Mouse (Mus musculus): Measurements from ENCODE around the gene Phb2. TPM values are rescaled to one million over a fixed set of nuclear protein-coding genes. Genes with fewer than 3 reads are reported as not detected.

The Phb2 gene
- 249 and 250 TPM in 2 replicates for polyA plus RNA-seq (2015; fragmentation: Nextera tagmentation; extraction: Ambion mirVana)

DNA sequence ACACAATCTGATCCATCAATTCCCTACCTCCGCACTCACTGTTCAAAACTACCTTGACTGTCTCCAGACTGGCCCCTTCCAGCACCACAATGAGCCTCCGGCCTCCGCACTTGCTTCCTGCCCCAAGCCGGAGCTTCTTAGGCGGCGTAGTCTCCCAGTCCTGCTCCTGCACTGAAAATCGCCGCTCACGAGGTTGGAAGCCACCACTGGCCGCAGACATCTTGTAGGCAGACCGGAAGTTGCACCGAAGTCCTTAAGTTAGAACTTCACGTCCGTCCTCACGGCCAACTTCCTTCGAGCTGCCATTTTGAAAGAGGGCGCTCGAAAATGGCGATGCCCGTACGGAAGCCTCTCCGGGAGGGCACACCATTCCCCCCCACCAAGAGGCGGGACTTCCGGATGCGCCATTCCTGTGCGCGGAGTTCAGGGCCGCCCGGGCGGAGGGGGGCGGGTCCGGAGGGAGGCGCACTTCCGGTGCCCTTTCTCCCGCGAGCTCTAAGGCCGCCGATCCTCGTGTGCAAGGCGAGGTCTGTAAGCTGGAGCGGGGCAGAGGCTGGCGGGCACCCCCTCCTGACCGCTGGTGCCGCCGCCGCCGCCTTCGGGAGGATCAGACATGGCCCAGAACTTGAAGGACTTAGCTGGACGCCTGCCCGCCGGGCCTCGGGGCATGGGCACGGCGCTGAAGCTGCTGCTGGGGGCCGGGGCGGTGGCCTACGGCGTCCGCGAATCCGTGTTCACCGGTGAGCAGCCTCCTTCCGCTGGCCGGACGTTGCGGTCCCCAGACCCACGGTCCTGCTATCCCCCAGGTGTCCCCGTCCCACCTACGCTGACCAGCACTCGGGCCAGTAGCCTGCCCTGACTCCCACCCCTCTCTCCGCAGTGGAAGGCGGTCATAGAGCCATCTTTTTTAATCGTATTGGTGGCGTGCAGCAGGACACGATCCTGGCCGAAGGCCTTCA, at the start of gene Phb2, which contains the start of gene Emg1:
Gene Phb2 (plus strand): TSS at position 513 of the 959 bp plus-strand sequence.
Gene Emg1 (minus strand): TSS at position 355 of the 959 bp plus-strand sequence.
- H3K27ac ChIP-seq (ENCODE audit: low read depth, low read length): peak within 1 kb of the TSS; percentile 87
- ATAC-seq: peak; percentile 97
- under 1% methylated on average over 53 of the region's 76 CpGs for WGBS
- H3K9ac ChIP-seq (ENCODE audit: low read depth, low read length): peak within 1 kb of the TSS; percentile 93
- H3K9me3 ChIP-seq (ENCODE audit: control insufficient read depth, low read length): no peaks in the 10 kb centered on the region
- peak within 1 kb of the TSS; percentile 95 for H3K4me2 ChIP-seq (ENCODE audit: low read length)
- H3K4me1 ChIP-seq (ENCODE audit: control insufficient read depth, insufficient read depth, low read depth, low read length): peaks cover 30% of the 10 kb centered on the region
- no peaks in the 10 kb centered on the region for H3K27me3 ChIP-seq (replicated peaks; ENCODE audit: control insufficient read depth, insufficient read depth, low read length)
- H3K36me3 ChIP-seq (ENCODE audit: control insufficient read depth, insufficient read depth, low read length): peaks cover 19% of the 10 kb centered on the region
- peak within 1 kb of the TSS; percentile 92 for H3K4me3 ChIP-seq (ENCODE audit: low read length)

DNA sequence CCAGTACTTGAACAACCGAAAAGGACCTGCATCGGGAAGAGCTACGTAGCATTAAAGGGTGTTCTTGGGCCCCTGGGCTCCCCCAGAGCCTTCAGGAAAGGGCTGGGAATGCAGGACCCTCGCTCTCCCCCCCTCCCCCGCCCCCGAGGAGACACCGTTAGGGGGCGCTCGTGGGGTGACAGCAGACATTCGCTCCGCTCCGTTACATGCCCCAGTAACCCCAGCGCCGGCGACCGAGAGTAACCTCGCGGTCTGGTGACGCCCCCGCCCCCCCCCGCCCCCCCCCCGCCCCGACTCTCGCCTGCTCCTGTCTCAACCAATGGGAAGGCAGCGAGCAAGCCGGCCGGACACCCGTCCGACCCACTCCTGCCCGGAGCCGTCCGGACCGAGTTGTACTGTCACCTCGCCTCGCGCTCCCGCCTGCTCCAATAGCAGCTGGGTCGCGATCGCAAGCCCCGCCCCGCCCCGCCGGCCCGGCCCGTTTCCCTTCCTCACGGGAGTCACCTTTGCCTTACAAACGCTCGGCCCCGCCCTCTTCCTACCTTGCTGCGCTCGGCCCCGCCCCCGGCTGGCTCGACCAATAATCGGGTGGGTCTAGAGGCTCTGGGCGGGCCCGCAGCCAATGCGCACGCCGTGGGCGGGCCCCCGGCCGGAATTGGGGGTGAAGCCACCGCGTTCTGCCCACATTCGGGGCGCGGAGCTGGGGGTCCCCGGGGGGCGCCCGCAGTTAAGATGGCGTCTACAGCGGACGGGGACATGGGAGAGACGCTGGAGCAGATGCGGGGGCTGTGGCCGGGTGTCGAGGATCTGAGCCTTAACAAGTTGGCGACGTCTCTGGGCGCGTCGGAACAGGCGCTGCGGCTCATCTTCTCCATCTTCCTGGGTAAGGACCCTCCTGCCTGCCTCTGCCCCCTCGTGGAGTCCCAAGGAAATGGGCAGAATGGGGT, 49.4 kb upstream of the Phb2 start, which contains the start of gene Lpcat3:
Gene Lpcat3 (plus strand): TSS at position 551 of the 947 bp plus-strand sequence.
- peak within 1 kb of the TSS; percentile 71 for H3K9ac ChIP-seq (ENCODE audit: low read depth, low read length)
- H3K27me3 ChIP-seq (replicated peaks; ENCODE audit: control insufficient read depth, insufficient read depth, low read length): no peaks in the 10 kb centered on the region
- peak within 1 kb of the TSS; percentile 57 for H3K4me3 ChIP-seq (ENCODE audit: low read length)
- H3K4me2 ChIP-seq (ENCODE audit: low read length): peak within 1 kb of the TSS; percentile 75
- no peaks in the 10 kb centered on the region for H3K9me3 ChIP-seq (ENCODE audit: control insufficient read depth, low read length)
- H3K27ac ChIP-seq (ENCODE audit: low read depth, low read length): peak within 1 kb of the TSS; percentile 74
- 1% methylated on average over 42 of the region's 87 CpGs for WGBS
- no peaks in the 10 kb centered on the region for H3K36me3 ChIP-seq (ENCODE audit: control insufficient read depth, insufficient read depth, low read length)
- H3K4me1 ChIP-seq (ENCODE audit: control insufficient read depth, insufficient read depth, low read depth, low read length): peaks cover 13% of the 10 kb centered on the region
- ATAC-seq: peak; percentile 98

DNA sequence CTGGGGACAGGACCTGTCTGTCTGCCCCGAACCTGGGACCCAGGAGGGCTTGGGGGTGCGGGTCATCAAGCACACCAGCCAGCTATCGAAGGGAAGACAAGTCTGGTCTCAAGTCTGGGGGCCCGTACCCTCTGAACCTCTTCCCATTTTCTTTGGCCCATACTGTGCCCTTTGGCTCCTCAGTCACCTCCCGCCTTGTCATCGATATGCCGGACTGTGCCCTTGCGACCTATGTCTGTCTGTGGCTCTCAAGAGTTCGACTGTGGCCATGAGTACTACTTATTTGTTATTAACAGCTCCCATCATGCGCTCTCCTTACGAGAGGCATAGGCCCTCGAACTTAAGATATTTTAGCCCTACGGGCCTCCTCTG, 48.7 kb upstream of the Phb2 start:
- no peaks in the 10 kb centered on the region for H3K9me3 ChIP-seq (ENCODE audit: control insufficient read depth, low read length)
- peak overlapping the region; percentile 71 for H3K9ac ChIP-seq (ENCODE audit: low read depth, low read length)
- H3K4me3 ChIP-seq (ENCODE audit: low read length): peak overlapping the region; percentile 57
- H3K27me3 ChIP-seq (replicated peaks; ENCODE audit: control insufficient read depth, insufficient read depth, low read length): no peaks in the 10 kb centered on the region
- WGBS: 18% methylated on average over 13 of the region's 13 CpGs
- peaks cover 13% of the 10 kb centered on the region for H3K4me1 ChIP-seq (ENCODE audit: control insufficient read depth, insufficient read depth, low read depth, low read length)
- peak overlapping the region; percentile 75 for H3K4me2 ChIP-seq (ENCODE audit: low read length)
- no peaks in the 10 kb centered on the region for H3K36me3 ChIP-seq (ENCODE audit: control insufficient read depth, insufficient read depth, low read length)
- H3K27ac ChIP-seq (ENCODE audit: low read depth, low read length): peak overlapping the region; percentile 74; the same call in 1 of the 2 replicates
- no peak for ATAC-seq

DNA sequence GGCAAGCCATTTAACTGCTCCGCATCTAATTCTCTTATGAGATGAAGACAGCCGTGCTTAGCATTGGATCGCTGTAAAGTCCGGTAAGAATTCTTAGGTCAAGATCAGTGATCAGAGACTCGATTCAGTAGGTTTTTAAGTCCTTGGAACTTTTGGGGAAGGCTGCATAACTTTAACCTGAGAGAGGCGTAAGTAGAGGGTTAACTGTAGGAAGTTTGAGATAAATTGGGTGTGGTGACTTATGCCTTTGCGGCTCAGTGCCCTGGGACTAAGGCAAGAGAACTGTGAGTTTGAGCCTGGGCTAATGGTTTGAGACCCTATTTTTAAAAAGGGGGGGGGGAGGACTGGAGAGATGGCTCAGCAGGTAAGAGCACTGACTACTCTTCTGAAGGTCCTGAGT, 47.9 kb upstream of the Phb2 start:
- H3K4me1 ChIP-seq (ENCODE audit: control insufficient read depth, insufficient read depth, low read depth, low read length): peaks cover 13% of the 10 kb centered on the region
- WGBS: 81% methylated on average over 7 of the region's 7 CpGs
- no peak overlapping the region for H3K4me3 ChIP-seq (ENCODE audit: low read length)
- no peak overlapping the region for H3K27ac ChIP-seq (ENCODE audit: low read depth, low read length)
- H3K36me3 ChIP-seq (ENCODE audit: control insufficient read depth, insufficient read depth, low read length): no peaks in the 10 kb centered on the region
- H3K4me2 ChIP-seq (ENCODE audit: low read length): peak overlapping the region; percentile 75
- H3K9me3 ChIP-seq (ENCODE audit: control insufficient read depth, low read length): no peaks in the 10 kb centered on the region
- ATAC-seq: no peak
- no peaks in the 10 kb centered on the region for H3K27me3 ChIP-seq (replicated peaks; ENCODE audit: control insufficient read depth, insufficient read depth, low read length)
- no peak overlapping the region for H3K9ac ChIP-seq (ENCODE audit: low read depth, low read length)

DNA sequence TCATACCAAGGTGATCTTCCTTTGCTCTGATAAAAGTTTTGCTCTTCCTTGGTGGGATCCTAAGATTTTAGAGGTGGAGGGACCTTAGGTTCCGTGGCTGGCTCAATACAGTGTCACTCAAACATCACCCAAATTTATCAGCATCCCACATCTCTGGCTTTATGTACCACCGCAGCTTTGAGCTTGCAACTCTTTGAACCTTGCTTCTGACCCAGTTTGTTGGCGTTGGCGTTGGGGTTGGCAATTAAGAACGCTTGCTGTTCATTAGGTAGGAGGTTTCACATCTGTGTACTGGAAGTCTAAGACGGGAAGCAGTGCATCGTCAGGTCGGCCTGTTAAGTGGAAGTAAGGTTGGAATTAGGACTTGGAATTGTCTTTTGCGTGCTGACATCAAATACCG, 47.1 kb upstream of the Phb2 start:
- 94% methylated on average over 10 of the region's 10 CpGs for WGBS
- no peaks in the 10 kb centered on the region for H3K27me3 ChIP-seq (replicated peaks; ENCODE audit: control insufficient read depth, insufficient read depth, low read length)

DNA sequence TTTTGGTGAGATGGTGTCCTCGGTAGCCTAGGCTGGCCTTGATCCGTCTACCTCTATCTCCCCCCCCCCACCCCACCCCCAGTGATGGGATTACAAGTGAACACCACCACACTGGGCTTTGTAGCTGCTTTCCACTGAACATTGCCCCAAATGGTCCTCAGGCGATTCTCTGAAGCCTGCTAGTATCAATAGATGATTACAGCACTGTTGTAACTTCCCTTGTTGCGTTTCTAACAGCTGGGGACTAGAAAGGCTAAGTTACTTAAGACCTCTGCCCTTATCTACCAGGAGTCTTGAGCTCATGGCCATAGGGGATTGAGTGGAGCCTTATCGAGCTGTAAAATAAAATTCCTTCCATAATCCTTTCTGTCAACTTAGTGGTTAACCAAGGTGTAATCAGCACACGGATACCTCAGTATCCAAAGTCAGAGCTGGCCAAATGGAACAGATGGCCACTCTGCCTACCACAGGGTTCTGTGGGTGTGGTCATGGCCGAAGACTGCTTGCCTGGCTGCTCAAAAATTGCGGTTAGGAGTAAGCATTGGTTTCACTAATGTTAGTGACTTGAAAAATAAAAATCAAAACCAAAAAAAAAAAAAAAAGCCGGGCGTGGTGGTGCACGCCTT, 42.8 kb upstream of the Phb2 start:
- Histone ChIP-seq H3K27ac (ENCODE audit: low read depth, low read length) (no peak overlapping the region), H3K9me3 (ENCODE audit: control insufficient read depth, low read length) (no peaks in the 10 kb centered on the region), H3K9ac (ENCODE audit: low read depth, low read length) (no peak overlapping the region), H3K36me3 (ENCODE audit: control insufficient read depth, insufficient read depth, low read length) (no peaks in the 10 kb centered on the region), H3K4me2 (ENCODE audit: low read length) (no peak overlapping the region), H3K27me3 (replicated peaks; ENCODE audit: control insufficient read depth, insufficient read depth, low read length) (no peaks in the 10 kb centered on the region), H3K4me3 (ENCODE audit: low read length) (no peak overlapping the region), H3K4me1 (ENCODE audit: control insufficient read depth, insufficient read depth, low read depth, low read length) (no peaks in the 10 kb centered on the region)
- 95% methylated on average over 11 of the region's 11 CpGs for WGBS
- ATAC-seq: no peak

More for the DNA sequence above, 47.1 kb upstream of the Phb2 start:
- Histone ChIP-seq H3K36me3 (ENCODE audit: control insufficient read depth, insufficient read depth, low read length) (no peaks in the 10 kb centered on the region), H3K4me3 (ENCODE audit: low read length) (no peak overlapping the region), H3K9ac (ENCODE audit: low read depth, low read length) (no peak overlapping the region), H3K4me1 (ENCODE audit: control insufficient read depth, insufficient read depth, low read depth, low read length) (peaks cover 13% of the 10 kb centered on the region), H3K9me3 (ENCODE audit: control insufficient read depth, low read length) (no peaks in the 10 kb centered on the region), H3K4me2 (ENCODE audit: low read length) (no peak overlapping the region), H3K27ac (ENCODE audit: low read depth, low read length) (no peak overlapping the region)
- ATAC-seq: no peak

DNA sequence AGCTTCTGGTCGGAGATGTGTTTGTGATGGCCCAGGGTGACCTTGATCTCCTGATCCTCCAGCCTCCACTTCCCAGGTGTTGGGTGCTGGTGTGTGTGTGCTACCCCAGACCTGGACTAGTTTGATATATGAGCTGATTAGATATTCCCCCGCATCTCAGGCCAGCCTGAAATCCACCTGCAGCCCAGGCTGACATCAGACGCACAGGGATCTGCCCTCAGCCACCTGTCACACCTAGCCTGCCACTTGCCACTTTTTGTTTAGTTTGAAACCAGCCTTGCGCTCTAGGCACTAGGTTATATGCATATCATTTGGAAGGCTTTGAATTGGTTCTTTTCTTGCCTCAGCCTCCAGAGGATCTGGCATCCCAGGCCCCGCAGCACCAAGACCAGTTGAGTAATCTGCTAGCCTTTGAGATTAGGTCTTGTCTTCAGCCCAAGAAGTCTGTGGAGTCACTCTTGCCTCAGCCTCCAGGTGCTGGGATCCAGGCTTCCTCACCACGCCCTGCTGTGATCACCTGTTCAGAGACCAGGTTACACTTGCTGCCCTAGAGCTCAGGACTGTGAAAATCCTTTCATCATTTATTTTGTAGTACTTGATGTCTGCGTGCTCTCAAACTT, 41.7 kb upstream of the Phb2 start:
- no peaks in the 10 kb centered on the region for H3K36me3 ChIP-seq (ENCODE audit: control insufficient read depth, insufficient read depth, low read length)
- no peak overlapping the region for H3K27ac ChIP-seq (ENCODE audit: low read depth, low read length)

DNA sequence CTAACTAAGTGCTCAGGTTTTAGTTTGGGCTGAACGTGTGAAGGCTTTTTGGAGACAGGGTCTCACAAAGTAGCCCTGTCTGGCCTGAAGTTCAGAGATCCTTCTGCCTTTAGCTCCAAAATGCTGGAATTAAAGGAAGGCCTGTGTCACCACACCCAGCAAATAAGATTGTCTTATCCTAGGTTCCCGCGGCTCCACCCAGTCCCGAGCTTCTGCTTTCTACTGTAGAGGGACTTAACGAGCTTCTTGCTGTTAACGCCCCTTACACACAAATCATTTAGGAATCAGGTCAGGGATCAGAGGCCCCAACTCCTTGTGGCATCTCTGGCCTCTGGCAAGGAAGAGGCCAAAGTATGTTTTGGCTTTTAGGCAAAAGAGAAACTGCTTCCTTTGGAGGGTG, 40.0 kb upstream of the Phb2 start:
- Histone ChIP-seq H3K36me3 (ENCODE audit: control insufficient read depth, insufficient read depth, low read length) (no peaks in the 10 kb centered on the region), H3K9me3 (ENCODE audit: control insufficient read depth, low read length) (no peaks in the 10 kb centered on the region), H3K4me2 (ENCODE audit: low read length) (no peak overlapping the region), H3K27ac (ENCODE audit: low read depth, low read length) (no peak overlapping the region), H3K4me1 (ENCODE audit: control insufficient read depth, insufficient read depth, low read depth, low read length) (no peaks in the 10 kb centered on the region), H3K9ac (ENCODE audit: low read depth, low read length) (no peak overlapping the region), H3K27me3 (replicated peaks; ENCODE audit: control insufficient read depth, insufficient read depth, low read length) (no peaks in the 10 kb centered on the region), H3K4me3 (ENCODE audit: low read length) (no peak overlapping the region)
- 82% methylated on average over 6 of the region's 6 CpGs for WGBS
- no peak for ATAC-seq

More for the DNA sequence above, 41.7 kb upstream of the Phb2 start:
- Histone ChIP-seq H3K27me3 (replicated peaks; ENCODE audit: control insufficient read depth, insufficient read depth, low read length) (no peaks in the 10 kb centered on the region), H3K9me3 (ENCODE audit: control insufficient read depth, low read length) (no peaks in the 10 kb centered on the region), H3K4me2 (ENCODE audit: low read length) (no peak overlapping the region), H3K9ac (ENCODE audit: low read depth, low read length) (no peak overlapping the region), H3K4me1 (ENCODE audit: control insufficient read depth, insufficient read depth, low read depth, low read length) (no peaks in the 10 kb centered on the region), H3K4me3 (ENCODE audit: low read length) (no peak overlapping the region)
- WGBS: 93% methylated on average over 7 of the region's 7 CpGs
- ATAC-seq: no peak
